Comparison of ENCODE assay signal across 23 mouse cellular contexts in genomic region chr5:143965586-143966345, GRCm38 (mm10). TPM values are rescaled to one million over a fixed set of nuclear protein-coding genes. Genes with fewer than 3 reads are reported as not detected.
DNase-seq lines count a peak whose midpoint lies in the region; ATAC-seq lines count a peak whose summit lies in the region.
"Had no signal": no experiment of that assay in that cellular context is flagged by ENCODE, and none has a peak within 500 bp of the region (broad histone marks: within the 10 kb centered on the region; RNA-seq: fewer than 3 reads in every experiment).

No protein-coding gene starts in this region.

- ATAC-seq in activated CD4-positive, CD25-positive, alpha-beta regulatory T cell, adult 4 months: no peak
- ATAC-seq: forebrain, embryonic 13.5 days; hindbrain, postnatal 0 days; midbrain, embryonic 15.5 days had no signal

- DNase-seq in kidney, postnatal 14 days: peak; percentile 21
- DNase-seq in kidney, adult 11 months: no peak
- DNase-seq in NIH3T3 (ENCODE audit: low read depth): peak; percentile 14
- peak; percentile 81 for DNase-seq in adrenal gland, adult 8-10 months
- no peak for DNase-seq in layer of hippocampus, adult 18-20 months (ENCODE audit: low spot score in 2 of 2)
- DNase-seq in right cerebral cortex, postnatal 36 days (ENCODE audit: low spot score in 2 of 2): no peak
- DNase-seq: cerebellum, adult 8-10 months; heart, postnatal 10 days; kidney, adult 18-20 months; kidney, postnatal 25 days; liver; retina, postnatal 1 day; right cerebral cortex, postnatal 25 days; thymus, postnatal 14 days had no signal

RNA-seq across cellular contexts. Expression of gene Rsph10b, which starts 32.9 kb away (rescaled TPM):
- 10 to 100 TPM in 1 of 4 experiments, 1 to 10 TPM in 3; 3.2 to 20.5 (median 6.1) TPM for total RNA-seq in adrenal gland, adult 8-10 months (2022)
- total RNA-seq in layer of hippocampus, adult 18-20 months (2021): 1 to 10 TPM; 2.5 to 2.8 TPM
- polyA plus RNA-seq in activated CD4-positive, CD25-positive, alpha-beta regulatory T cell, adult 4 months (2017; shearing (Covaris generic)): not detected
- polyA plus RNA-seq: macrophage, myocyte had no signal

RNA-seq across cellular contexts. Expression of gene Gm42421, which starts 37.8 kb away (rescaled TPM):
- total RNA-seq in adrenal gland, adult 8-10 months (2022): under 1 TPM in 2 of 4 experiments, not detected in 2; 0.94 to 0.95 TPM
- total RNA-seq in layer of hippocampus, adult 18-20 months (2021): 1 to 10 TPM; 1.6 TPM
- 1 to 10 TPM in 1 of 2 experiments, not detected in 1; 2.7 TPM for polyA plus RNA-seq in activated CD4-positive, CD25-positive, alpha-beta regulatory T cell, adult 4 months (2017; shearing (Covaris generic))
- total RNA-seq: gastrocnemius, adult 8-10 months had no signal
- polyA plus RNA-seq: lung, embryonic 16.5 days; spleen, adult 2 months had no signal

RNA-seq across cellular contexts. Expression of gene Ccz1, which starts 48.9 kb away (rescaled TPM):
- total RNA-seq in adrenal gland, adult 8-10 months (2022): 10 to 100 TPM; 56.5 to 60.7 (median 60.2) TPM
- 10 to 100 TPM; 33.8 to 33.9 TPM for total RNA-seq in layer of hippocampus, adult 18-20 months (2021)
- 10 to 100 TPM; 37.5 to 38.6 TPM for polyA plus RNA-seq in activated CD4-positive, CD25-positive, alpha-beta regulatory T cell, adult 4 months (2017; shearing (Covaris generic))

RNA-seq across cellular contexts. Expression of gene Pms2, which starts 56.0 kb away (rescaled TPM):
- 10 to 100 TPM in 3 of 4 experiments, 1 to 10 TPM in 1; 8.4 to 19.3 (median 12.6) TPM for total RNA-seq in adrenal gland, adult 8-10 months (2022)
- total RNA-seq in layer of hippocampus, adult 18-20 months (2021): 10 to 100 TPM; 13.5 to 14.0 TPM
- 10 to 100 TPM; 37.0 to 39.8 TPM for polyA plus RNA-seq in activated CD4-positive, CD25-positive, alpha-beta regulatory T cell, adult 4 months (2017; shearing (Covaris generic))

RNA-seq across cellular contexts. Expression of gene Aimp2, which starts 56.1 kb away (rescaled TPM):
- 10 to 100 TPM; 32.7 to 36.5 (median 34.7) TPM for total RNA-seq in adrenal gland, adult 8-10 months (2022)
- 10 to 100 TPM; 31.8 to 32.8 TPM for total RNA-seq in layer of hippocampus, adult 18-20 months (2021)
- 10 to 100 TPM; 32.3 to 54.2 TPM for polyA plus RNA-seq in activated CD4-positive, CD25-positive, alpha-beta regulatory T cell, adult 4 months (2017; shearing (Covaris generic))

Comparison
In these comparisons a context has a peak if more than half of its experiments do, and no peak if none do; other contexts are left out.
1. DNase-seq: peak in kidney, postnatal 14 days (single experiment), NIH3T3 (single experiment) and adrenal gland, adult 8-10 months (single experiment); none in kidney, adult 11 months (single experiment), layer of hippocampus, adult 18-20 months (0 of 2) and right cerebral cortex, postnatal 36 days (0 of 2).